Mouse (Mus musculus): Measurements from ENCODE around the gene Iqcc.

The Iqcc gene

DNA sequence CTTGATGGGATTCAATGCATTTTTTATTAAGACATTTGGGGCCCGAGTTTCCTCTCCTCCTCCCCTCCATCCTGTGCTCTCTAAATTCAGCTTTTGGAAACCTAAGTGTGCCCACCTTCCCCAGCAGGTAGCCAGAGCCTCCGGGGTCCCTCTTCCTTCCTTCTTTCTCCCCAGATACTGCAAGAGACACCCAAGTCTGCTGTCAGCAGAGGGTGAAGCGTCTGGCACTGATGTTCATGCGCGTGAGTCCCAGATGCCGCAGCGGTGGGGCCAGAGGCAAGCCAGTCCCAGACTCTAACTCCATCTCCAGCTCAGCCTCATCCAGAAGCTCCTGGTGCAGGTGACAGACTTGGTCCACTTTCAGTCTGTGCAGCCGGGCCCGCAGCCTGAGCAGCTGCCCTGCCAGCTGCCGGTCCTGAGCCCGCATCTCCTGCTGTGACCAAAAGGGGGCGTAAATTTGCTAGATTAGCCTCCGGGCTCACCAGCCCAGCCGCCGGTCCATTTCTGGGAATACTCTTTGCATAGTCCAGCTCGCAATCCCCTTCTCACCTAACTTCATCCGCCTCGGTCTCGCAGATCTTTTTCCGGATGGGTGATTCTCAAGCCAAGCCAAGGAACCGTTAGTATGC lies 41.9 kb downstream of the Iqcc start:
- DNase-seq: peak; percentile 86

- peak; percentile 21 for DNase-seq
Measured at GRCm38 (mm10) chr4:129575171-129575844, 43.6 kb downstream of the Iqcc start.

GRCm38 (mm10) chr4:129573430-129573829 lies 45.5 kb downstream of the Iqcc start, which contains the start of gene Lck:
Gene Lck, minus strand, starts transcription at chr4:129573641.
- no peak for DNase-seq

- no peak for DNase-seq
Measured at GRCm38 (mm10) chr4:129573093-129573370, 45.9 kb downstream of the Iqcc start.

DNA sequence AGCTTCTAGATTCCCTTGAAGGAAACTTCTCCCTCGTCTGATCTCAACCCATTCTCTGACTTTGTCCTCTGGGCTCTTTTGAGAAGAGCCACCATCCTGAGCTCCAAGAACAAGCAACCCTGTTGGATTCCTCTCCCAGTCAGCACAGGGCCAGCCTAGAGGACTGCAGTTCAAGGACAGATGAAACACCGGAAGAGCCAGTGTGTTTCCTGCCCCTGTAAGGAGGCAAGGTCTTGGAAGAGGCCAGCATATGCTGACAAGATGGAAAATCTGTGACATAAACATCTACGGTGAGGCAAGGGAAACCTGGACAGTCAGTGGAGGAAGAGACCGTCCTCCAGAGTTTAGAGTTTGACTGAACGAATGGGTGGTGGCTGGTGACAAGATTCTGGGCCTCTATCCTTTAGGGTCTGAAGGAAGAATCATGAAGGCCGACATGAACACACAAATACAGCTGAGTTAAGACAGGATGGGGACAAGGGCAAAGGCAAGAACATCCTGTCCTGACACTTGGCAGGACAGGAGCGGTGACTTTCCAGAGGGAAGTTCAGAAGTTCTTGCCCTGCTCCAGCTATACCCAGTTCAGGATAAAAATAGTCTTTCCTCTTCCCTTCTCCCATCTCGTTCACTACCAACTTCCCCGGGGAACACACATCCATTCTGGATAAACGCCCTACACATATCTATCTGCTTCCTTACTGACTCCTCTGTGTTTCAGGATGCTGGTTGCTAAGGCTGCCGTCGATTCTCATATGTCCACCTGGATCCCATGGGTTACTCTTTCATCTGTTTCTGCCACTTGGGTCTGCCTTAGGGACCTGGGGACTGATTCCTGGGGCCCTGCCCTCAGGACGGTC lies 46.4 kb downstream of the Iqcc start:
- no peak for DNase-seq

DNA sequence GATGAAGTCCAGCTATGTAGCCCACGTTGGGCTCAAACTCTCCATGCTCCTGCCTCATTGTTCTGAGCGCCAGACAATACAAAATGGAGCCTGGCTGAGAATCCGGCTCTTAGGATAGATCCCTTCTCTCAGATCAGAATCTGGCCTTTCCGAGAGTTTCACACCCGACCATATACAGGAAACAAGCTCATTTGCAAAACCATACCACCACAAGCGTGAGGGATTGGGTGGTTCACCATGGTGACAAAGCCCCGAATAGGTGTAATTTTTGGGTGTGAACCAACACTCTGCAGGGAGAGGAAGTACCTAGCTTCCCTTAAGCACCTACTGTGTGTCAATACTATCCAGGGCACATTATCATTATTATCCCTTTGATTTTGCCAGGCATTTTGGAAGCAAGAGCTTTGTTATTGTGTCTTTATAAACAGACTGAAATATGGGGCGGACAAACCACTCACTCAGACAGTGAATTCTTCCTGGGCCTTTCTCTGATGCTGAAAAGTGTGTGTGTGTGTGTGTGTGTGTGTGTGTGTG lies 47.3 kb downstream of the Iqcc start:
- no peak for DNase-seq

DNA sequence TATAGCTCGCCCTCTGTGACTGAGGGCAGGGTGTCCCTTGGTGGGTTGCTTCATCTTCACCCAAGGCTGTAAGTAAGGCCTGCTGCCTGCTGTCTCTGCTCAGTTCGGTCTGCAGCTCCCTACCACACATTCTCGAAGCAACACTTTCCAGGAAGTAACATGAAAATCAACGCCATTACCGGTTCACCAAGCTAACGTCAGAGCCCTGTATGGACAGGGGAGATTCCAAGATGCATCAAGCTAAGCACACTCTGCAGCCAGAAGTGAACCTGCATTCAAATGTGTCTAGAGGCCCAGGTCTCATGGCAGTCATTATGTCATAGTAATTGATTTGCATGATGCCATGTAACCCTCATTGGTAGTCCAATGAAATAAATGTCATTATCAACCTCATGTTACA lies 48.9 kb downstream of the Iqcc start:
- DNase-seq: no peak

DNA sequence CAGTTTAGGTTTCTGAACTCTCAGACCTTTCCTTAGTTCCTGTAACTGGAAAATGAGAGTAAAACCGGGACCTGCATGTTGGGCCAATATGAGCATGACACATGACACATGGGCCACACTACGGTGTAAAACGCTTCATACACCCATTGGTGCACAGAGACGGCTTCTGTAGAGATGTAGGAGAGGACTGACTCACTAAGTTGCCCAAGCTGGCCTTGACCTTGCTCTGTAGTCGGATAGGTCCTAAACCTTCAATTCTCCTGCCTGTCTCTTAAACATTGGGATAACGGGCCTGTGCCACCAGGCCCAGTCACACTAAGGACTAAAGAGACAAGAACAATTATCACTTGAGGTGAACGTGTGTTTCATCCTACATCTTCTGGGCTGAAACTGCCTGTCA lies 50.5 kb downstream of the Iqcc start:
- DNase-seq: no peak

- DNase-seq: no peak
Measured at GRCm38 (mm10) chr4:129565139-129565538, 53.8 kb downstream of the Iqcc start.
